Mouse (Mus musculus) CH12.LX (cell line): ENCODE results near the gene Cidec. TPM values are rescaled to one million over a fixed set of nuclear protein-coding genes. Genes with fewer than 3 reads are reported as not detected.

Experiments
- DNase-seq: peaks from one replicate; pipeline ENCODE4 v3.0.0-alpha.2; 2013; ENCODE audit errors: extremely low read depth
- H3K27ac ChIP-seq: 2 replicates; pipeline ENCODE4 v1.5.1; 2012; ENCODE audit warnings: low read depth, mild to moderate bottlenecking, control low read depth, moderate library complexity; ENCODE audit not compliant: insufficient read depth
- H3K27me3 ChIP-seq: replicated peaks from 2 replicates; pipeline ENCODE3; 2012; ENCODE audit warnings: inconsistent platforms
- H3K36me3 ChIP-seq, 2 experiments: replicated peaks in 1 of 2; 2 replicates each; pipeline versions ENCODE3 to v1.6.1; 2012; ENCODE audit warnings: inconsistent platforms in 1 of 2, low read length in 1 of 2, mild to moderate bottlenecking in 1 of 2, mixed read lengths in 1 of 2, moderate library complexity in 1 of 2; ENCODE audit not compliant: control insufficient read depth in 1 of 2, insufficient read depth in 1 of 2
- H3K4me1 ChIP-seq, 2 experiments: 2 replicates each; pipeline ENCODE4 v1.6.1; 2012; ENCODE audit warnings: inconsistent platforms in 1 of 2, moderate library complexity in 1 of 2; ENCODE audit not compliant: insufficient read depth in 2 of 2, control insufficient read depth in 1 of 2
- H3K4me2 ChIP-seq: 2 replicates; pipeline ENCODE4 v1.6.1; 2012; ENCODE audit warnings: low read depth, mild to moderate bottlenecking, control low read depth; ENCODE audit not compliant: poor library complexity, insufficient read depth, severe bottlenecking
- H3K4me3 ChIP-seq, 3 experiments: fragments of 150-350 bp in 1 of 3; sonication (generic) in 1 of 3; replicated peaks in 1 of 3; 2 replicates each; pipeline versions ENCODE3 to v1.5.1; 2011 to 2012; ENCODE audit warnings: low read depth in 2 of 3, low read length in 2 of 3, mild to moderate bottlenecking in 2 of 3, moderate library complexity in 2 of 3, control low read depth in 1 of 3, improper control_type of control experiment in 1 of 3, inconsistent platforms in 1 of 3, mixed read lengths in 1 of 3; ENCODE audit not compliant: poor library complexity in 1 of 3
- H3K79me2 ChIP-seq: replicated peaks from 2 replicates; pipeline ENCODE4 v1.6.1; 2012; ENCODE audit warnings: mild to moderate bottlenecking, moderate library complexity; ENCODE audit not compliant: control insufficient read depth, poor library complexity, insufficient read depth, severe bottlenecking; ENCODE audit errors: extremely low read depth
- H3K9ac ChIP-seq: 2 replicates; pipeline ENCODE4 v1.6.1; 2012; ENCODE audit warnings: low read depth, mild to moderate bottlenecking, control low read depth, moderate library complexity; ENCODE audit not compliant: insufficient read depth
- H3K9me3 ChIP-seq: replicated peaks from 2 replicates; pipeline ENCODE3; 2012; ENCODE audit warnings: low read length, inconsistent platforms, mixed read lengths
- BHLHE40 ChIP-seq: IDR thresholded peaks from 2 replicates; pipeline ENCODE4 v1.6.1; 2011; ENCODE audit warnings: mild to moderate bottlenecking, low read depth, low read length, improper control_type of control experiment
- CHD2 ChIP-seq: IDR thresholded peaks from 2 replicates; pipeline ENCODE4 v1.6.1; 2011; ENCODE audit warnings: low read length, improper control_type of control experiment
- ELF1 ChIP-seq: IDR thresholded peaks from 2 replicates; pipeline ENCODE4 v1.6.1; 2014; ENCODE audit warnings: low read depth, mild to moderate bottlenecking, inconsistent platforms, low read length, improper control_type of control experiment
- GABPA ChIP-seq: IDR thresholded peaks from 2 replicates; pipeline ENCODE4 v1.6.1; 2012; ENCODE audit warnings: low read depth, low read length, improper control_type of control experiment, inconsistent platforms; ENCODE audit not compliant: insufficient replicate concordance
- HCFC1 ChIP-seq: IDR thresholded peaks from 2 replicates; pipeline ENCODE4 v1.6.1; 2012; ENCODE audit warnings: low read depth, mild to moderate bottlenecking, inconsistent platforms, low read length, improper control_type of control experiment
- KAT2A ChIP-seq: IDR thresholded peaks from 2 replicates; pipeline ENCODE4 v1.6.1; 2012; ENCODE audit warnings: low read length, improper control_type of control experiment, inconsistent platforms; ENCODE audit not compliant: insufficient replicate concordance
- MAX ChIP-seq: IDR thresholded peaks from 2 replicates; pipeline ENCODE4 v1.6.1; 2011; ENCODE audit warnings: low read length, improper control_type of control experiment
- MAZ ChIP-seq: IDR thresholded peaks from 2 replicates; pipeline ENCODE4 v1.6.1; 2012; ENCODE audit warnings: low read depth, mild to moderate bottlenecking, inconsistent platforms, low read length, improper control_type of control experiment, moderate library complexity
- MEF2A ChIP-seq: IDR thresholded peaks from 2 replicates; pipeline ENCODE4 v1.6.1; 2014; ENCODE audit warnings: low read depth, mild to moderate bottlenecking, inconsistent platforms, low read length, improper control_type of control experiment, borderline replicate concordance
- MXI1 ChIP-seq: IDR thresholded peaks from 2 replicates; pipeline ENCODE4 v1.6.1; 2011; ENCODE audit warnings: mild to moderate bottlenecking, low read depth, low read length, improper control_type of control experiment
- MYC ChIP-seq: IDR thresholded peaks from 2 replicates; pipeline ENCODE4 v1.6.1; 2011; ENCODE audit warnings: low read depth, mild to moderate bottlenecking, improper control_type of control experiment, low read length
- NELFE ChIP-seq: IDR thresholded peaks from 2 replicates; pipeline ENCODE4 v1.6.1; 2011; ENCODE audit warnings: low read depth, low read length, improper control_type of control experiment
- NRF1 ChIP-seq: IDR thresholded peaks from 2 replicates; pipeline ENCODE4 v1.6.1; 2014; ENCODE audit warnings: low read depth, mild to moderate bottlenecking, inconsistent platforms, low read length, improper control_type of control experiment, moderate library complexity
- POLR2A ChIP-seq: IDR thresholded peaks from 2 replicates; pipeline ENCODE4 v1.6.1; 2011; ENCODE audit warnings: low read depth, mild to moderate bottlenecking, improper control_type of control experiment, low read length
- POLR2AphosphoS2 ChIP-seq: IDR thresholded peaks from 2 replicates; pipeline ENCODE4 v1.6.1; 2011; ENCODE audit warnings: low read depth, low read length, improper control_type of control experiment
- SIN3A ChIP-seq: IDR thresholded peaks from 2 replicates; pipeline ENCODE4 v1.6.1; 2012; ENCODE audit warnings: low read length, improper control_type of control experiment, inconsistent platforms
- TBP ChIP-seq: conservative IDR thresholded peaks from 2 replicates; pipeline ENCODE4 v1.6.1; 2011; ENCODE audit warnings: low read depth, low read length, improper control_type of control experiment
- TCF12 ChIP-seq: IDR thresholded peaks from 2 replicates; pipeline ENCODE4 v1.6.1; 2014; ENCODE audit warnings: low read depth, mild to moderate bottlenecking, inconsistent platforms, low read length, improper control_type of control experiment
- UBTF ChIP-seq: IDR thresholded peaks from 2 replicates; pipeline ENCODE4 v1.6.1; 2012; ENCODE audit warnings: low read depth, mild to moderate bottlenecking, inconsistent platforms, low read length, improper control_type of control experiment, moderate library complexity
- USF2 ChIP-seq: conservative IDR thresholded peaks from 2 replicates; pipeline ENCODE4 v1.6.1; 2011; ENCODE audit warnings: low read depth, low read length, improper control_type of control experiment
- ZMIZ1 ChIP-seq: IDR thresholded peaks from 2 replicates; pipeline ENCODE4 v1.6.1; 2012; ENCODE audit warnings: low read depth, mild to moderate bottlenecking, inconsistent platforms, low read length, improper control_type of control experiment
- ZNF384 ChIP-seq: IDR thresholded peaks from 2 replicates; pipeline ENCODE4 v1.6.1; 2012; ENCODE audit warnings: low read depth, low read length, improper control_type of control experiment, inconsistent platforms
- dilution Hi-C: fragments of 300-500 bp; cut with MboI; formaldehyde crosslinking; loops from 2 replicates; pipeline ENCODE4 v1.14.3; 2020; ENCODE audit warnings: low sequenced_read_pairs; ENCODE audit not compliant: extremely low pct_unique_long_range_greater_than_20kb, extremely low pct_ligation_motif_present
- in situ Hi-C: fragments of 300-500 bp; cut with MboI; formaldehyde crosslinking; loops from 3 replicates; pipeline ENCODE4 v1.14.3; 2019; ENCODE audit warnings: low sequenced_read_pairs, low pct_ligation_motif_present, low pct_unique_long_range_greater_than_20kb, mixed read lengths
- polyA plus RNA-seq: library from polyadenylated mRNA; unstranded; fragments of >175 nt; gene quantifications from 2 replicates; pipeline ENCODE4 v1.2.1, GENCODE M21; 2012; ENCODE audit warnings: low read depth; ENCODE audit not compliant: insufficient read length
- total RNA-seq, 2 experiments: library from RNA; depleted of rRNA; stranded (reverse); fragments of 300-350 nt in 1 of 2; fragments of >200 nt in 1 of 2; gene quantifications; 2 replicates each; pipeline ENCODE4 v1.2.3; 2012 to 2014

Gene Cidec
- total and polyA plus RNA-seq, 3 experiments: not detected

DNA sequence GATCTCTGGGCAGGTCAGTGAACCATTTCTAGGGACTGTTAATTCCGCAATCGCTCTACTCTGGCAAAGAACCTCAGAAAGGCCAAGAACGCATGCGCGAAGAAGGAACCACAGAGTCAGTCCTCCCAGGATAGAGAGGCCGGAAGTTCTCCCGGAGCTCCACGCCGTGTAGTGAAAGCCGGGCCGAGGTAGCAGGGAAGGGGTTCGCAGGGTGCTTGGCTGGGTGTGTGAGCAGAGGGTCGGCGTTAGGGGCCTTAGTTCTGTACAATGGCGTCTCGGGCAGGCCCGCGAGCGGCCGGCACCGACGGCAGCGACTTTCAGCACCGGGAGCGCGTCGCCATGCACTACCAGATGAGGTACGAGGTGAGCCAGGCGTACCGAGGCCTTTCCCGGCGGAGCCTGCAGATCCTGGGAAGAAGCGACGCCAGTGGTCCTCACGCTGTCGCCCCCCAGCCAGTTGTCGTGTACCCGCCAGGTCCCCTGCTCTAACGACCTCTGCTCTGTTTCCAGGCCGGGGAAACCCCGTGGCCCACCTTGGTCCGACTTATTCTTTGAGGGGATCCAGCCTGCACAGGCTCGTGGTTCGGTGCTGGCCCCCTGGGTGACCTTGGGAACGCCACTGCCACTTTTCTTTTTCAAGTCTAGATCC lies 7.0 kb upstream of the Cidec start, which contains the start of gene Jagn1:
Gene Jagn1 (plus strand): TSS at position 128 of the 649 bp plus-strand sequence.
- peak within 1 kb of the TSS; percentile 77 for H3K9ac ChIP-seq
- H3K4me3 ChIP-seq: peak within 1 kb of the TSS; percentile 94 to 100 (median 95)
- no peaks in the 10 kb centered on the region for H3K9me3 ChIP-seq
- H3K4me1 ChIP-seq: peaks cover 4 to 40% of the 10 kb centered on the region in 2 experiments
- peaks cover 13% of the 10 kb centered on the region for H3K79me2 ChIP-seq
- peak; percentile 96 for DNase-seq
- H3K27ac ChIP-seq: peak within 1 kb of the TSS; percentile 26; the same call in 1 of the 2 replicates
- dilution Hi-C loops (no loop called here), in situ Hi-C loops (no loop called here)
- H3K36me3 ChIP-seq: peaks cover 16 to 27% of the 10 kb centered on the region in 2 experiments
- H3K27me3 ChIP-seq: no peaks in the 10 kb centered on the region
- TF ChIP-seq UBTF: no peak
- peak; percentile 31; the same call in 1 of the 2 replicates for TF ChIP-seq MEF2A
- 0 out of 2 replicates have a peak, but pooled peaks have one; percentile 31 for TF ChIP-seq BHLHE40
- TF ChIP-seq MAX: peak; percentile 74; the same call in 1 of the 2 replicates
- TF ChIP-seq GABPA: peak; percentile 18; the same call in 1 of the 2 replicates
- TF ChIP-seq MAZ: no peak
- peak; percentile 89 for TF ChIP-seq TBP
- peak; percentile 70; the same call in 1 of the 2 replicates for TF ChIP-seq KAT2A
- TF ChIP-seq POLR2AphosphoS2: no peak
- peak; percentile 90 for TF ChIP-seq POLR2A
- no peak for TF ChIP-seq CHD2
- peak; percentile 83 for TF ChIP-seq TCF12
- peak; percentile 95 for TF ChIP-seq MXI1
- TF ChIP-seq ZMIZ1: 0 out of 2 replicates have a peak, but pooled peaks have one; percentile 54
- TF ChIP-seq MYC: peak; percentile 89
- no peak for TF ChIP-seq ZNF384
- peak; percentile 72; the same call in 1 of the 2 replicates for TF ChIP-seq SIN3A
- peak; percentile 90 for TF ChIP-seq ELF1
- TF ChIP-seq USF2: no peak
- peak; percentile 86 for TF ChIP-seq HCFC1
- TF ChIP-seq NRF1: peak; percentile 85
- TF ChIP-seq NELFE: peak; percentile 67; the same call in 1 of the 2 replicates
- peak within 1 kb of the TSS; percentile 55 for H3K4me2 ChIP-seq
